Mouse (Mus musculus): Measurements from ENCODE around the gene Fance. TPM values are rescaled to one million over a fixed set of nuclear protein-coding genes. Genes with fewer than 3 reads are reported as not detected.
A peak's percentile ranks its signal among the peaks of the same experiment; 100 is the strongest.

Gene Fance
- polyA plus RNA-seq, 1 experiment from 2014 or later: 28.0 TPM

DNA sequence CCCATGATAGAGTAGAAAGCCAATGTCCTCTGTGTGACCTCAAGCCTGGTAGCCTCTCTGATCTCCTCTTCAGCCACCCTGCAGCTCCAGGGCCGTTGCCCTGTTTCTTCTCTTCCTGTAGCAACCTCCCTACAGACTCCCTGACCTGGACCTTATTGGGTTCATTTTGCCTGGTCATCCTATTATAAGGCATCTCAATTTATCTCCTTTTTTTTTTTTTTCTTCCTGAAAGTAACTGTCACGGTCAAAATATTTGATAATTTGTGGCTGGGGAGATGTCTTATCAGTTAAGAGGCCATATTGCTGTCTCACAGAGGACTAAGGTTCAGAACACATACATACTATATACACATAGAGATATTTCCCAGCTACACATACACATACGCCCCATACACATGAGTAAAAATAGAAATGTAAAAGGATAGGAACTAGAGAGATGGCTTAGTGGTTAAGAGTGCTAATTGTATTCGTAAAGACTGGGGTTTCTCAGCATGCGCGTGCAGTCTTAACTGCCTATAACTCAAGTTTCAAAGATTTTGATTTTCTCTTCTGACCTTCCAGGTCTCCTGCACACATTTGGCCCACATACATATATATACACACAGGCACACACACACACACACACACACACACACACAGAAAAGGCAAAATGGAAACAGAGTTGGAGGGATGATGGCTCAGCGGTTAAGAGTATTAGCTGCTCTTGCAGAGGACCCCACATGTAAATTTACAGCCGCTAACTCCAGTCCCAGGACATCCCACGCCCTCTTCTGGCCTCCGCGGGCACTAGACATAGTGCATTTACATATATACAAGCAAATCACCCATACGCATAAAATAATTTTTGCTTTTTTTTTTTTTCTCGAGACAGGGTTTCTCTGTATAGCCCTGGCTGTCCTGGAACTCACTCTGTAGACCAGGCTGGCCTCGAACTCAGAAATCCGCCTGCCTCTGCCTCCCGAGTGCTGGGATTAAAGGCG, 797 bp upstream of the Fance start:
- no peaks in the 10 kb centered on the region for H3K27me3 ChIP-seq (ENCODE audit: control insufficient read depth, insufficient read depth, low read length)
- 30% methylated on average over 17 of the region's 17 CpGs for WGBS
- H3K9me3 ChIP-seq (ENCODE audit: control insufficient read depth, low read length): no peaks in the 10 kb centered on the region
- peaks cover 9% of the 10 kb centered on the region for H3K4me1 ChIP-seq (replicated peaks; ENCODE audit: control insufficient read depth, insufficient read depth, low read length)
- ATAC-seq (replicated peaks; ENCODE audit: low FRiP score) (peak; percentile 22), DNase-seq (ENCODE audit: low spot score) (peak; percentile 67)
- peak overlapping the region; percentile 41; the same call in 1 of the 2 replicates for H3K9ac ChIP-seq (ENCODE audit: low read length)
- H3K4me2 ChIP-seq (ENCODE audit: low read depth, low read length, severe bottlenecking): peak overlapping the region; percentile 84; the same call in 1 of the 2 replicates
- H3K27ac ChIP-seq (ENCODE audit: low read depth, low read length): no peak overlapping the region
- peak overlapping the region; percentile 58 for H3K4me3 ChIP-seq (ENCODE audit: low read depth, low read length)
- peaks cover 3% of the 10 kb centered on the region; the same call in 1 of the 2 replicates for H3K36me3 ChIP-seq (ENCODE audit: control insufficient read depth, insufficient read depth, low read length)

DNA sequence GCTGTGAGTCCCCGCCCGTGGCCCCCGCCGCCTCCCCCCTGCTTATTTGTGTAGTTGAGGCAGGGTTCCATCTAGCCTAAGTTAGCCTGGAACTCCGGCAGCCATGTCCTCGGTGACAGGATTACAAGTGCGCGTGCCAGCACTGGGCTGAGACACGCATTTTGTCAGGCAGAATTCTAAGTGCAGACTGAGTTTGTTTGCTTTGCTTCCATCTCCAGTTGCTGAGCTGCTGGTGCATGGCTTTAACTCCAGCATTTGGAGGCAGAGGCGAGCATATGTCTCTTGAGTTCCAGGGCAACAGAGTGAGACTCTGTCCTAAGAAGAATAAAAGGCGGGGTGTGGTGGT, 534 bp downstream of the Fance start:
- H3K4me2 ChIP-seq (ENCODE audit: low read depth, low read length, severe bottlenecking): peak overlapping the region; percentile 84
- peak overlapping the region; percentile 84 for H3K9ac ChIP-seq (ENCODE audit: low read length)
- H3K27me3 ChIP-seq (ENCODE audit: control insufficient read depth, insufficient read depth, low read length): no peaks in the 10 kb centered on the region
- 2% methylated on average over 11 of the region's 11 CpGs for WGBS
- DNase-seq (ENCODE audit: low spot score) (no peak), ATAC-seq (replicated peaks; ENCODE audit: low FRiP score) (peak; percentile 6; the same call in 1 of the 2 replicates)
- peaks cover 3% of the 10 kb centered on the region; the same call in 1 of the 2 replicates for H3K36me3 ChIP-seq (ENCODE audit: control insufficient read depth, insufficient read depth, low read length)
- H3K4me1 ChIP-seq (replicated peaks; ENCODE audit: control insufficient read depth, insufficient read depth, low read length): peaks cover 7% of the 10 kb centered on the region
- peak overlapping the region; percentile 58 for H3K4me3 ChIP-seq (ENCODE audit: low read depth, low read length)
- no peaks in the 10 kb centered on the region for H3K9me3 ChIP-seq (ENCODE audit: control insufficient read depth, low read length)
- H3K27ac ChIP-seq (ENCODE audit: low read depth, low read length): peak overlapping the region; percentile 55

DNA sequence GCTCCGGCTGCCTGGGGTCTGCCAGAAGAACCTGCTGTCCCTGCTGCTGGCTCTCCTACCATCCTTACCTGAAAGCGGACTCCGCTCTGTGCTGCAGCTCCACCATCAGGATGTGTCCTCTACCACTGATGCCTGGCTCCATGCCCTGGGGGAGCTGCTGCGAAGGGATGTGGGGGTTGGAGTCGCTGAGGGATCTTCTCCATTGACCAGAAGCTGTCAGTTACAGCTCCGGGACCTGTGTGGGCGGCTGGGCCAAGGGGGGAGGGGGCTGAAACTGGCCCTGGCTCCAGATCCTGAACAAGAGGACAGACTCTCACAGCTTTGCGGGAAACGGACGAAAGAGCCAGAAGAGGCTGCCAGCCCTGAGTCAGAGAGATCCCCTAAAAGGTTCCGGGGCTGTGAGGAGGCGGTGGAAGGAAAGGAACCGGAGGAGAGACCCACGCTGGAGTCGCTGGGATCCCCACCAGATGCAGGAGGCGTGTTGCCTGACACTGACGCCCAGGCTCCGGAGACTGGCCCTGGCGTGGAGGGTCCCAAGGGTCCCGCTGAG, 2.4 kb downstream of the Fance start:
- H3K36me3 ChIP-seq (ENCODE audit: control insufficient read depth, insufficient read depth, low read length): peaks cover 3% of the 10 kb centered on the region; the same call in 1 of the 2 replicates
- no peak overlapping the region for H3K27ac ChIP-seq (ENCODE audit: low read depth, low read length)
- H3K27me3 ChIP-seq (ENCODE audit: control insufficient read depth, insufficient read depth, low read length): no peaks in the 10 kb centered on the region
- H3K9ac ChIP-seq (ENCODE audit: low read length): no peak overlapping the region; the same call in 1 of the 2 replicates
- no peak overlapping the region for H3K4me2 ChIP-seq (ENCODE audit: low read depth, low read length, severe bottlenecking)
- no peaks in the 10 kb centered on the region for H3K9me3 ChIP-seq (ENCODE audit: control insufficient read depth, low read length)
- H3K4me3 ChIP-seq (ENCODE audit: low read depth, low read length): no peak overlapping the region
- ATAC-seq (replicated peaks; ENCODE audit: low FRiP score): no peak
- H3K4me1 ChIP-seq (replicated peaks; ENCODE audit: control insufficient read depth, insufficient read depth, low read length): peaks cover 7% of the 10 kb centered on the region
- WGBS: 86% methylated on average over 20 of the region's 20 CpGs
- no peak for DNase-seq (ENCODE audit: low spot score)

DNA sequence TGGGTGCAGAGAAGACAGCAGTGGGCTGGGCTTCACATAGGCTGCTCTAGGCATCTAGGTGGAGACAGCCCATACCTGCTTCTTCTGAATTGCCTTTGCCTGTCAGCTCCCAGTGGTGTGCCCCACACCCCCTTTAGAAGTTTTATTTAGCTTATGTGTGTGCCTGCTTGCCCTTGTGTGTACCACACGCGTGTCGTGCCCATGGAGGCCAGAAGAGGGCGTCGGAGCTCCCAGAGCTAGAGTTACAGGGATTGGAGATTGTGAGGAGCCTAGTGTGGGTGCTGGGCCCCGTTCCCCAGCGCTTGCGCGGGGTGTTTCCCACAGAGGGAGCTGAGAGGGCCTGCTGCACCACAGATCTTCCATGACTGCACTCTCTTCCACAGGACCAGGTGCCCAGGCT, 3.2 kb downstream of the Fance start:
- Histone ChIP-seq H3K9me3 (ENCODE audit: control insufficient read depth, low read length) (no peaks in the 10 kb centered on the region), H3K4me3 (ENCODE audit: low read depth, low read length) (no peak overlapping the region), H3K27ac (ENCODE audit: low read depth, low read length) (no peak overlapping the region), H3K9ac (ENCODE audit: low read length) (no peak overlapping the region), H3K4me2 (ENCODE audit: low read depth, low read length, severe bottlenecking) (no peak overlapping the region), H3K4me1 (replicated peaks; ENCODE audit: control insufficient read depth, insufficient read depth, low read length) (peaks cover 7% of the 10 kb centered on the region), H3K36me3 (ENCODE audit: control insufficient read depth, insufficient read depth, low read length) (peaks cover 3% of the 10 kb centered on the region; the same call in 1 of the 2 replicates), H3K27me3 (ENCODE audit: control insufficient read depth, insufficient read depth, low read length) (no peaks in the 10 kb centered on the region)
- WGBS: 93% methylated on average over 9 of the region's 9 CpGs
- ATAC-seq (replicated peaks; ENCODE audit: low FRiP score): no peak
- no peak for DNase-seq (ENCODE audit: low spot score)

- ATAC-seq (replicated peaks; ENCODE audit: low FRiP score) (no peak), DNase-seq (ENCODE audit: low spot score) (no peak)
- peaks cover 7% of the 10 kb centered on the region for H3K4me1 ChIP-seq (replicated peaks; ENCODE audit: control insufficient read depth, insufficient read depth, low read length)
- H3K27ac ChIP-seq (ENCODE audit: low read depth, low read length): no peak overlapping the region
- H3K9ac ChIP-seq (ENCODE audit: low read length): no peak overlapping the region
- no peak overlapping the region for H3K4me2 ChIP-seq (ENCODE audit: low read depth, low read length, severe bottlenecking)
- H3K9me3 ChIP-seq (ENCODE audit: control insufficient read depth, low read length): no peaks in the 10 kb centered on the region
- no peaks in the 10 kb centered on the region for H3K27me3 ChIP-seq (ENCODE audit: control insufficient read depth, insufficient read depth, low read length)
- H3K4me3 ChIP-seq (ENCODE audit: low read depth, low read length): no peak overlapping the region
- peaks cover 3% of the 10 kb centered on the region; the same call in 1 of the 2 replicates for H3K36me3 ChIP-seq (ENCODE audit: control insufficient read depth, insufficient read depth, low read length)
- 58% methylated on average over 8 of the region's 8 CpGs for WGBS
Measured at GRCm38 (mm10) chr17:28317091-28317490, 3.8 kb downstream of the Fance start.

DNA sequence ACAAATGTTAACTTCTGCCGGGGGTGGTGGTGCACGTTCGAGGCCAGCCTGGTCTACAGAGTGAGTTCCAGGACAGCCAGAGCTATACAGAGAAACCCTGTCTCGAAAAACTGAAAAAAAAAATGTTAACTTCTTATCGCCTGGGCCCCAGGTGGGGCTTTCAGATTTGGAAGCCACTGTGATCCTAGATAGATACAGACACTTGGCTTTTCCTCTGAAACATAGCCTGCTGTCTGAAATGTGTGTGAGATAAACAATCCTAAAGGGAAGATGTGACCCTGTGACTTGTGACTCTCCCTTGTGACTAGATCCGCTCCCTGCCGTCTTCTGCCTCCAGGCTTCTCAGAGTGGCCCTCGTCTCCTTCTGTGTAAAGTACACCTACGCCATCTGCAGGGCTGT, 4.4 kb downstream of the Fance start:
- H3K27ac ChIP-seq (ENCODE audit: low read depth, low read length): no peak overlapping the region
- peaks cover 3% of the 10 kb centered on the region; the same call in 1 of the 2 replicates for H3K36me3 ChIP-seq (ENCODE audit: control insufficient read depth, insufficient read depth, low read length)
- peaks cover 7% of the 10 kb centered on the region for H3K4me1 ChIP-seq (replicated peaks; ENCODE audit: control insufficient read depth, insufficient read depth, low read length)
- no peaks in the 10 kb centered on the region for H3K27me3 ChIP-seq (ENCODE audit: control insufficient read depth, insufficient read depth, low read length)
- no peak overlapping the region for H3K4me2 ChIP-seq (ENCODE audit: low read depth, low read length, severe bottlenecking)
- ATAC-seq (replicated peaks; ENCODE audit: low FRiP score) (no peak), DNase-seq (ENCODE audit: low spot score) (no peak)
- no peak overlapping the region for H3K9ac ChIP-seq (ENCODE audit: low read length)
- no peaks in the 10 kb centered on the region for H3K9me3 ChIP-seq (ENCODE audit: control insufficient read depth, low read length)
- no peak overlapping the region for H3K4me3 ChIP-seq (ENCODE audit: low read depth, low read length)
- 82% methylated on average over 9 of the region's 9 CpGs for WGBS

DNA sequence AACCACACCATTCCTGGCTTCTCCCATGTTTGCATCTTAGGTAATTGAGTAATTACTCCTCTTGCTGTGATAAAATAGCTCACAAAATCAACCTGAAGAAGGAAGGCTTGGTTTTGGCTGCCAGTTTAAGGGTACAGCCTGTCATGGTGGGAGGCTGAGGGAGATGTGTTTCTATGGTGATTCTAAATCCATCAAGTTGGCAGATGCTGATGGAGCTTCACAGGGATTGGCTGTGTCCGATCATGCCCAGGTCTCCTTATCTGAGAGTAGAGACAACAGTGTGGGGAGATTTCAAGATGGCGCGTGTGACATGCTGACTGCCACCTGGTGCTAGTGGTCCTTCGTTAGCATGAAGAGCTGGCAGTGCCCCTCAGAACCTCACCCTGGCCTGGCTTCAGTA, 8.4 kb downstream of the Fance start:
- DNase-seq (ENCODE audit: low spot score) (no peak), ATAC-seq (replicated peaks; ENCODE audit: low FRiP score) (no peak)
- no peaks in the 10 kb centered on the region for H3K27me3 ChIP-seq (ENCODE audit: control insufficient read depth, insufficient read depth, low read length)
- no peak overlapping the region for H3K27ac ChIP-seq (ENCODE audit: low read depth, low read length)
- no peak overlapping the region for H3K9ac ChIP-seq (ENCODE audit: low read length)
- H3K4me2 ChIP-seq (ENCODE audit: low read depth, low read length, severe bottlenecking): no peak overlapping the region
- no peaks in the 10 kb centered on the region for H3K4me1 ChIP-seq (replicated peaks; ENCODE audit: control insufficient read depth, insufficient read depth, low read length)
- H3K4me3 ChIP-seq (ENCODE audit: low read depth, low read length): no peak overlapping the region
- WGBS: 95% methylated on average over 4 of the region's 4 CpGs
- H3K9me3 ChIP-seq (ENCODE audit: control insufficient read depth, low read length): no peaks in the 10 kb centered on the region; the same call in 1 of the 2 replicates
- H3K36me3 ChIP-seq (ENCODE audit: control insufficient read depth, insufficient read depth, low read length): no peaks in the 10 kb centered on the region; the same call in 1 of the 2 replicates

DNA sequence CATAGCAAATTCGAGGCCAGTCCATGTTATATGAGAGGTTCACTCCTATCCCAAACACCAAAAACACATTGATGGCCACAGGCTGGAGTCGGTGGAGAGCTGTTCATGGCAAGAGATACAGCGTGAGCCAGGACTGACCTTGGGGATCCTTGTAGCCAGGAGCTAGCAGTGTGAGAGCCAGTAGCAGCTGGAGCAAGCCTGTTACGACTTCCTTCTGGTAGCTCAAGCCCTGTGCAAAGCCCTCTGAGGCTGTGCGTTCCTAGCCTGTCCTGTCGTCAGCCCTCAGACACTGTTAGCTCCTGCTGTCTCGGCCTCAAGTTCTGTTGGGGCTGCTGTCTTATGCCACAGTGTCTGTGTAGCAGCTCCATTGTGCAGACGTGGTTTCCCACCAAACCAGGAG, 10.5 kb downstream of the Fance start:
- no peak for ATAC-seq (replicated peaks; ENCODE audit: low FRiP score)
- Histone ChIP-seq H3K36me3 (ENCODE audit: control insufficient read depth, insufficient read depth, low read length) (no peaks in the 10 kb centered on the region; the same call in 1 of the 2 replicates), H3K27ac (ENCODE audit: low read depth, low read length) (no peak overlapping the region), H3K4me3 (ENCODE audit: low read depth, low read length) (no peak overlapping the region), H3K4me2 (ENCODE audit: low read depth, low read length, severe bottlenecking) (no peak overlapping the region), H3K9me3 (ENCODE audit: control insufficient read depth, low read length) (no peaks in the 10 kb centered on the region; the same call in 1 of the 2 replicates), H3K27me3 (ENCODE audit: control insufficient read depth, insufficient read depth, low read length) (no peaks in the 10 kb centered on the region), H3K9ac (ENCODE audit: low read length) (no peak overlapping the region), H3K4me1 (replicated peaks; ENCODE audit: control insufficient read depth, insufficient read depth, low read length) (0 out of 2 replicates have a peak, but pooled peaks cover 5% of the 10 kb centered on the region)
- no peak for DNase-seq (ENCODE audit: low spot score)
- WGBS: 84% methylated on average over 8 of the region's 8 CpGs

All from forebrain, embryonic 11.5 days (tissue).